Mouse (Mus musculus): ENCODE data around the gene Nrip1. TPM values are rescaled to one million over a fixed set of nuclear protein-coding genes. Genes with fewer than 3 reads are reported as not detected.

The Nrip1 gene
- total RNA-seq, 2 experiments from 2014 or later = 75.5 to 93.1 TPM

DNA sequence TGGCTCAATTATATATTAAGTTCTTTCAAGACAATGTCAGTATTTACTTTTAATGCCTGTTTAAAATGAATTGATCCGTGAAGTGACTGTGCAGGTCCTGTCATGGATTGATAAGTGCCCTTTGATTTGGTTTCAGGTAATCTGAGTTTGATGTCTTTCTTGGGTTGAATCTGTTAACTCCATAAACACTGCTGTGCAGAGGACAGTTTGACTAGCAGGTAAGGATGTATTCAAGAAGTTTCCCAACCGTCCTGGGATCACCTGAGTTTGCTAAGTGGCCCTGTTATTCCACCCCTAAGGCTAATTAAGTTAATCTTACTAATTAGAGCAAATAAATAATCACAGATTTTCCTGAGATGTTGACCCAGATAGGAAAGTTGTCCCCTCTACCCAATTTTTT, 84.1 kb downstream of the Nrip1 start:
- no peak for DNase-seq (ENCODE audit: low spot score in 2 of 2)

DNA sequence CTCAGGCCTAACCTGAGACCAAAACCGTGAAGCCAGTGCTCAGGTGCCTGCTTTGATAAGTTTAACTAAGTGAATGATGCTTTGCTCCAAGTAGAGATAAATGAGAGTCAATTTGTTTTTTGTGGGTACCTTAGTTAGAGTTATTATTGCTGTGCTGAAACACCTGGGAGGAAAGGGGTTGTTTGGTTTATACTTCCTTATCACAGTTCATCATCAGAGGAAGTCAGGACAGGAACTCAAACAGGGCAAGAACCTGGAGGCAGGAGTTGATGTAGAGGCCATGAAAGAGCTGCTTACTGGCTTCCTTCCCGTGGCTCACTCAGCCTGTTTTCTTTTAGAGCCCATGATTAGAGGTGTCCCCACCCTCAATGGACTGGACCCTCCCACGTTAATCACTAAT, 89.8 kb downstream of the Nrip1 start:
- DNase-seq (ENCODE audit: low spot score in 2 of 2) = no peak

DNA sequence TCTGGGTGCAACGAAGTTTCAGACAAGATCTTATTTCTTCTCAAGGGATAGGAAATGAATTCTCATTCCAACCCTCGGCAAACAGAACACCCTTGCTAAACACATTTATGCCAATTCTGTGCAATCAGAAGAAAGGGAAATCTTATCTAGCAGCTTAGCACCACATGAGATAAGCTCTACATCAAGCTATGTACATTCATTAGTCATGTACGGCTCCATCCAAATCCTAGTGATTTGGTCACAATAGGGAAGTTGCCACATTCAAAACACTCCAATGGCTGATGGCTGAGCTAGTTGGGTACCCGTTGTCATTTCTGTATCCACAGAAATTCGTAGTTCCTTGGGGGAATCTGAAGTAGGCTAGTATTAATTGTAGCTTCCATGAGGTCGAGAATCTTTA, 91.8 kb downstream of the Nrip1 start:
- no peak for DNase-seq (ENCODE audit: low spot score in 2 of 2)

DNA sequence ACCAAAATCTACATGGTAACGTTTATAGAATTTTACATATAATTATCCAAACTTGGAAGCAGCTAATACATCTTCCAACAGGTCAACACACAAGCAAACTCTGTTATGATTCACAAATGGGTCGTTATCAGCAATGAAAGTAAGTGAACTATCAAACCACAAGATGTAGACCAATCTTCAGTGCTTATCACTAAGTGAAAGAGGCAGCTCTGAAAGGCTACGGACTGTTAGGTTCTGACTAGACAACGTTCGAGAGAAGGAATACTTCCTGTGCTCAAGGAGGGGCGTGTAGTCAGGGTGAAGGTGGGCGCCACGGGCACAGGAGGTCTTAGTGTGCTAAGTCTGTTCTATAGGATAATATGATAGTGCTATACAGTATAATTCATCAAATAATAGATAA, 93.3 kb downstream of the Nrip1 start:
- no peak for DNase-seq (ENCODE audit: low spot score in 2 of 2)

DNA sequence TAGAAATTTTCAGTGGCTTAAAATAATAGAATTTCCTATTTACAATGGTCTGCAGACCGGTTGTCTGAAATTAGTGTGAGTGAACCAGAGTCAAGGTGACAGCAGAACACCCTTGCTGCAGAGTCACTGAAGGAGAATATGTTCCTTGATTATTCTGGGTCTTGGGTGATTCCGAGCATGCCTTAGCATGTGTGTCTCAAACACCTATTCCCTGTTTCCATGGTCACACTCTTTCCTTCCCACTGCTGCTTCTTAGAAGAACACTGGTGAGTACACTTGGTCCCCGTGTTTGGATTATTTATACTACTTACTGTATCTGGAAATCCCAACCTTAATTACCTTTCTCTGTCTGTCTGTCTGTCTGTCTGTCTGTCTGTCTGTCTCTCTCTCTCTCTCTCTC, 97.4 kb downstream of the Nrip1 start:
- DNase-seq (ENCODE audit: low spot score in 2 of 2) = no peak

DNA sequence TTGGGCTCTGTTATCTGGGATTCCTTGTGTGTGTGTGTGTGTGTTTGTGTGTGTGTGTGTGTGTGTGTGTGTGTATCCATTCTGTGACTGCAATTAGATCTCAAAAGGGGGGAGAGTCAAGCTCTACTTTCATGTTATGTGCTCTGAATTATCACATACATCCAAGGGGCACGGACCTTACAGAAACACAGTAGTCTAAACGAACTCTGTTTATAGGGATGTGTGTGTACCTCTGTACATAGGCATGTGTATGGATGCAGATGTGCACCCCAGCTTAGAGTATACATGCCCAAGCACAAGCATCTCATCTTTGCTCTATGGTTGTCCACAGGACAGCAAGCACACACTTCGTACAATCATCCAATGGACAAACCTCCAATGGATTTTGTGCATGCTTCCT, 98.0 kb downstream of the Nrip1 start:
- no peak for DNase-seq (ENCODE audit: low spot score in 2 of 2)

DNA sequence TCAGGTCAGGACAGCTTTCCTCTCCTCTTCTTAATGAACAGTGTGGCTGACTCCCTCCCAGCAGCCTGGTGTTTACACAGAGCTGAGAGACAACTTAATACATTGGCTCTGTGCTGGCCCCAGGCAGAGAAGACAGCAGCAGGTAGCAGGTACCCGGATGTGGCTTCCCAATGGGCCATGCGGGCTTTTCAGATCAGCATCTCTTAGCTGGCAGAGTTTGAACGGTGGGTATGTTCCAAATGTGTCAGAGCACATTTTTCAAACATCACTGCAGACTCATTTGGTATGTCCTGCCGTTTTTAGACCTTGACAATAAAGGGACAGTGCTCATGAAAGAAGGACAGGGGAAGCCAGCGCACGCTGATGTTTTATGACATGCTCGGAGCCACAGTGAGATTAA, 98.5 kb downstream of the Nrip1 start:
- no peak for DNase-seq (ENCODE audit: low spot score in 2 of 2)

DNA sequence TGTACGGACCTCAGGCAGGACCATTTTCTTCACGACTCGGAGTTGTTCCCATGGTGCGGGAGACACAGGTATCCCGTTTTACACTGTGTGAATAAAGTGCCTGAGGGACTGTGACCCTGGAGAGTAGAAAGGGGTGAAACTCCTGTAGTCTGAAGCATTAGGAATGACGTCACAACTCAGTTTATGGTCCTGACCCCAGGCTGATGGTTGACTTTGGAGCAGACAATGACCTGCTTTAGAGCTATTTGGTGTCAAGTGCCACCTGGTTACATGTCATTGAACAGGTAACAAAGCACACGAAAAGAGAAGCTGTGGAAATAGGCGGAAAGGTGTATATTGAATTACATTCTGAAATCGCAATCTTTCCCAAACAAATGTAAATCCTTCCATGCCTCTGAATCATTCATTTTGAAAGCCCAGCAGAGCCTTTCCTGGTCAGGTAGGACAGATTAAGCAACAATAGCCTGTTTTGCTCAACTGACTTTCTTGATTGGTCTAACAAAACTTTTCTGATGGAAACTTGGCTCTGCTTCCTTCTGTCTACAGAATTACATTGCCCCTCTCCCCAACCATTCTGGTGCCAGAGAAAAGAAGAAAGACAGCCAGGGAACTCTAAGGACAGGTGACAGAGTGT, 106.9 kb downstream of the Nrip1 start:
- DNase-seq (ENCODE audit: low spot score in 2 of 2) = no peak

DNA sequence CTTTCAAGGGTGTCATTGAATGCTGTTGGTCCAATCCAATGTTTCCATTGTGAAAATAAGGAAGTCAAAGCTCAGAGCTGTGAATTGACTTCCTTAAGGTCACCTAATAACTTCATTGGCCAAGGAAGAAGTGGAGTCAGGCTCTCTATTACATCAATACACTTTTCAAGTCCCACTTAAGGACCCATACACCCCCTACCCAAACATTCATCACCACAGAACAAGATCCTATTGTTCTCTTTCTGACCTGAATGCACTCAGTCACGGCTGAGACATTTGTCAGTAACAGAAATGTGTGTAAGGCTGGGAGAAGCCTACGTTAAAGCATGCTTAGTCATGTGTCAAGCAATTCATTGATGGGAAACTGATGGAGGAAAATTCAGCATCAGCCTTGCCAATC, 107.8 kb downstream of the Nrip1 start:
- DNase-seq (ENCODE audit: low spot score in 2 of 2) = no peak

DNA sequence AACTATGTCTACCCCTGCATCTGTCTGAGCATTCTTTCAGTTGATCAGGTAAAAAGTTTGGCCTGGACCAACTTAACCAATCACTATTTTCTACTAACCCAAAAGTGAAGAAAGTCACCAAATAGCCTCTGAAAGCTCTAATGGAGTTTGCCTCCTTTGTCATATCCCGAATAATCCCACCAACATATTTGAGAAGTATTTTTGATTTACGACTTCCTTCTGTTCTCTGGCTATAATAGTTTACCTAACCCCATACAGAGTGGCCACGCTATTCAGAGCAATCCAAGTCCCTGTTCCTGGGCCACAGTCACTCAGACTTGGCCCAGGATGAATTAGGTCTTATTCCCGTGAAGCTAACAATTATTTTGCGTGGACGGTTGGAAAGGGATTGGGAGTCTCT, 108.3 kb downstream of the Nrip1 start:
- DNase-seq (ENCODE audit: low spot score in 2 of 2) = no peak

DNA sequence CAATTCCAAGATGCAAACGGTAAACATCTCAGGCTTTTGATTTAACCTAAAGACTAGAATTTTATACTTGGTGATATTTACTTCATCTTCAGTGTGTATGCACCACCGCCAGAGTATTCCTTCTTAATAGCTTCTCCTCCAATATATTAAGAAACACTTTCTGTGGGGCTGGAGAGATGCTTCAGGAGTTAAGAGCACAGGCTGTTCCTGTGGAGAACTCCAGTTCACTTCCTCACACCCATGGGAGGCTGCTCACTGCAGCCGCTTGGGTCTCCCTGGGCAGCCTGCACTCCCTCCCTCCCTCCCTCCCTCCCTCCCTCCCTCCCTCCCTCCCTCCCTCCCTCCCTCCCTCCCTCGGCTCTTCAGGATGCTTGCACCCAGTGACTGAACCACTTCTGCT, 110.2 kb downstream of the Nrip1 start:
- no peak for DNase-seq (ENCODE audit: low spot score in 2 of 2)

DNA sequence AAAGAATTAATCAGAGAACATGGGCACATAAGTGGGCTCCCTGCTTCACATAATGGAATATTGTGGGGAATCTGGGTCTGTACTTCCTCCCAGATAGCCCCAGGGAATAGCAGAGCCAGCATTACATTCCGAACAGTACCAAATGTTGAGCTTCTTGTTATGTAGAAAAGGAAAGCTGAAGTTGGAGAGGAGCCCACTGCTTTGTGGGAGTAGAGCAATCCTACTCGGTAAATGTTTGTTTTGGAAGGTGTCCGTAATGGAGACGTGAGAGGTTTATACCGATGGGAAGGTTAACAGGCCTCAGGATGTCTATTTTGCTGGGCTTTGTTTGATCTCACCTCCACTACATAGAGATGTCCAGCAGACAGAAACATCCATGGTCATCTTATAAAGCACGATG, 113.3 kb downstream of the Nrip1 start:
- DNase-seq (ENCODE audit: low spot score in 2 of 2) = no peak

DNA sequence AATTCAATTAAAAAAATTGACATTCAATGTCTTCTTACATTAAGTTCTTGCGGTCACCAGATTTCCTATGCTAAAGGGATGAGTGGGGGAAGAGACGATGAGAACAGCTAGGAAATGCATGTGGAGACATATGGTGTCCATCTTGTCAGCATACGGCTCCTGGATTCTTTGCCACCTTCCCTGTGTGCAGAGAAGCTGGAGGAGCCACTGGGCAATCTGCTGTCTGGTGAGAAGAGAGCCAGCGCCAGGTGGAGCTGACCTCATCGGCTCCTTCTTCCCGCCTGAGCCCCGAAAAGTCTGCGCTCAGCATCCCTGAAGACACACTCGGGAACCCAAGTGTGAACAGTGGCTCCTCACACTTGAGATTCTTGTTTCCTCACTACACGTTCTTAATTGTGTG, 121.8 kb downstream of the Nrip1 start:
- DNase-seq (ENCODE audit: low spot score in 2 of 2) = no peak

DNA sequence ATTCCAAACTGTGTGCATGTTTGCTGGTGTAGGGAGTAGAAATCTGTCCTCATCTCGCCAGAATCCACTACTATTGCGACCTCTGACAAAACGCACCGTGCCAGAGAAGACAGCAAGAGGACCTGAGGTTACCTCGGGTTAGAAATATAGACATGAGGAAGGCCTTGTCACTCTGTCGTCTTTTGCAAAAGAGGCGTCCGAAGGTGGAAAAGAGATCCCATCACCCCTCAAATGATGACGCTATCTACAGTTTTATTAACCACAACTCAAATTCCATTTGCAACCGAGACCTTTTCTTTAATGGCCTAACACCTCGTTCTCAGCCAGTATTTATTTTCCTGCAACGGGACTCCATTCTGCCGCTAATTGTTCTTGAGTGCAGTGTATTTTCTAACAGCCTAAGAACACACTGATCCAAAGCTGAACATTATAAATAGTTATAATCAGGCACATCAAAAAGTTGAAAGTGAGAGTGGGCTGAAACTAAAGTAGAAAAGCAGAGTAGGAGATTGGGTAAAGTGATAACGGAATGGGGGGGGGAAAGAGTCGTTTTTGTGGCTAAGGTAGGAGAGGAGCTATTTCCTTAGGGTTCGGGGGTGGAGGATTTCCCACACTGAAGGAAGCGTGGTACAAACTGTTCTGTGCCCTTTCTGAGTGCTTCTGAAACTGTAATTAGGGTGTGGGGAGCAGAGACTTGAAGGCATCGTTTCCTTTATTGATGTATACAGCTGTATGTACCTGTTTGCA, 124.1 kb downstream of the Nrip1 start:
- DNase-seq (ENCODE audit: low spot score in 2 of 2) = no peak

DNA sequence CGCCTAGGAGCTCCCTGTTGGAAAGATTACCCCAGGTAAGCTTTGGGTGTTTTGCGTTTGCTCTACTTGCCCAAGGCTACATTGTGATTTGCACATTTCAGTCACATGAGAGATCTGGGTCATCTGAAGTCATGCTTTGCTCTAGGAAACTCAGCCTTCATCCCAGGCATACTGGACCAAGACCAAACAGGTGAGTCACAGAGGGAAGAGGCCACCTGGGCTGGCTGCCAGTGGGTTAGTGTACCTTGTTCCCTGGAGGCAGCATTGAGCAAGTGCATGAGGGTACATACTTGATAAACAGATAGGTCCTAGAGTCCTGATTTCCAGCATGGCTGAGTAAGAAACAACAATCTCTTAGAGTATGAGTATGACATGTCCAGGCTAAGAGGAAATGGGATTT, 130.8 kb downstream of the Nrip1 start:
- DNase-seq (ENCODE audit: low spot score in 2 of 2) = peak in 1 of 2 experiments; percentile 18

DNA sequence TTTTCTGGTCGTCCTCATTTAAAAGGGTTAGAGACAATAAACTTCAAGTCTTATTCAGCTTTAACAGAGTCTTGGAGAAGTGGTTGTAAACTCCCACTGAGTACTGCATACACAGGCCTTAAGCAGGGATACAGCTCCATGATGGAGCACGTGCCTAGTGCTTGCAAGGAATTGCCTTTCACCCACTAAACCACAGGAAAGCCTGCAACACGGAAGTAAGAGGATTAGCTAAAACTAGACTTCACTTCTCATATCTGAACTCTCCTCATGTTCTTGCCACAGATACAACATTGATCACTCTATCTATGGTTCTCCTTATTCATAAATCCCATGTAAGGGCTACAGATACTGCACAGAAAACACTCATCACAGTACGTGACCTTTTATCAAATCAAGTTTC, 132.4 kb downstream of the Nrip1 start:
- DNase-seq (ENCODE audit: low spot score in 2 of 2) = no peak

DNA sequence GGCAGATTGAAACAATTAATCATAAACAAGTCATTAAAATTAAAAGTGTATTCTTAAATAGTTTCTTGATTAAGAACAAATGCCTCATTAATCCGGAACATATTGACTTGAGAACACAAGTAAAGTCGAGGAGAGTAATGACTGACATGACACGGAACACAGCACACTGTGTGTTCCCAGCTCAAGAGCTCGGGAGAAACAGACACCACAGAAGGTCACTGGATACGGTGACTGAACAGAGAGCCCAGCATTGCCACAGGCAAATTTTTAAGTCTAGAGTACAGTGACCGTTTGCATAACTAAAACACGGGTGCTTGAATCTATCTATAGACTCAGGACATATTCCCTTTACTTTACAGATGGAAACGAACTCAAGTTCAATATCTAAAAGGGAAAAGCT, 134.3 kb downstream of the Nrip1 start:
- DNase-seq (ENCODE audit: low spot score in 2 of 2) = no peak

DNA sequence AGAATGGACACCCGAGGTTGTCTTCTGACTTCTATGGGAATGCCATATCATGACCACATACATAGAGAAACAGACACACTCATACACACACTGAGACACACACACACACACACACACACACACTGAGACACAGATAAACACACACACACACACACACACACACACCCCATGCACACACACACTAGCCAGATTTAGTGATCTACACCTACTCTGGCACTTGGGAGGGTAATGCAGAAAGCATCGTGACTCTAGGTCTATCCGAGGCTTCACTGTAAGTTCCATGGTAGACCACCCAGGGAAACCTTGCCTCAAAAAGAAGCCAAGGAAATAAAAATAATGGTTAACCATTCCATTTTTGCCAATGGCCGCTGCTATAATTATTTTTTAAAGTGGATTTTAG, 134.8 kb downstream of the Nrip1 start:
- no peak for DNase-seq (ENCODE audit: low spot score in 2 of 2)

All from adrenal gland, adult 18-20 months (tissue).